Mouse (Mus musculus): ENCODE measurements around the gene Stra8.

Gene Stra8

GRCm38 (mm10) chr6:34902578-34902977 lies 17.4 kb upstream of the Stra8 start:
- DNase-seq (ENCODE audit: low read depth, low spot score): no peak

GRCm38 (mm10) chr6:34903441-34903840 lies 16.5 kb upstream of the Stra8 start:
- DNase-seq (ENCODE audit: low read depth, low spot score): no peak

GRCm38 (mm10) chr6:34903851-34904250 lies 16.1 kb upstream of the Stra8 start:
- DNase-seq (ENCODE audit: low read depth, low spot score): no peak

GRCm38 (mm10) chr6:34904361-34904760 lies 15.6 kb upstream of the Stra8 start:
- no peak for DNase-seq (ENCODE audit: low read depth, low spot score)

GRCm38 (mm10) chr6:34906125-34906524 lies 13.8 kb upstream of the Stra8 start:
- no peak for DNase-seq (ENCODE audit: low read depth, low spot score)

- DNase-seq (ENCODE audit: low read depth, low spot score): no peak
These were observed 13.3 kb upstream of the Stra8 start for GRCm38 (mm10) chr6:34906661-34907060.

- DNase-seq (ENCODE audit: low read depth, low spot score): no peak
These were observed 12.8 kb upstream of the Stra8 start for GRCm38 (mm10) chr6:34907121-34907614.

- DNase-seq (ENCODE audit: low read depth, low spot score): no peak
These were observed 12.2 kb upstream of the Stra8 start for GRCm38 (mm10) chr6:34907696-34908260.

GRCm38 (mm10) chr6:34909631-34910345 lies 10.2 kb upstream of the Stra8 start:
- no peak for DNase-seq (ENCODE audit: low read depth, low spot score)

- peak; percentile 71 for DNase-seq (ENCODE audit: low read depth, low spot score)
These were observed 9.4 kb upstream of the Stra8 start, which contains the start of gene Wdr91 for GRCm38 (mm10) chr6:34910371-34911219. TSS of gene Wdr91 (minus strand) at chr6:34910876.

GRCm38 (mm10) chr6:34913341-34914040 lies 6.5 kb upstream of the Stra8 start:
- DNase-seq (ENCODE audit: low read depth, low spot score): no peak

GRCm38 (mm10) chr6:34914462-34914861 lies 5.5 kb upstream of the Stra8 start:
- no peak for DNase-seq (ENCODE audit: low read depth, low spot score)

- no peak for DNase-seq (ENCODE audit: low read depth, low spot score)
These were observed 817 bp upstream of the Stra8 start for GRCm38 (mm10) chr6:34919146-34919545.

GRCm38 (mm10) chr6:34920631-34921030 lies 668 bp downstream of the Stra8 start:
- DNase-seq (ENCODE audit: low read depth, low spot score): no peak

- DNase-seq (ENCODE audit: low read depth, low spot score): peak; percentile 71
These were observed 2.0 kb downstream of the Stra8 start for GRCm38 (mm10) chr6:34921941-34922340.

GRCm38 (mm10) chr6:34927156-34927555 lies 7.2 kb downstream of the Stra8 start:
- DNase-seq (ENCODE audit: low read depth, low spot score): no peak

- DNase-seq (ENCODE audit: low read depth, low spot score): no peak
These were observed 7.6 kb downstream of the Stra8 start for GRCm38 (mm10) chr6:34927594-34927993.

- no peak for DNase-seq (ENCODE audit: low read depth, low spot score)
These were observed 12.7 kb downstream of the Stra8 start for GRCm38 (mm10) chr6:34932633-34933032.

GRCm38 (mm10) chr6:34936743-34937142 lies 16.8 kb downstream of the Stra8 start:
- DNase-seq (ENCODE audit: low read depth, low spot score): no peak

- DNase-seq (ENCODE audit: low read depth, low spot score): no peak
These were observed 18.4 kb downstream of the Stra8 start for GRCm38 (mm10) chr6:34938280-34938928.

- no peak for DNase-seq (ENCODE audit: low read depth, low spot score)
These were observed 19.0 kb downstream of the Stra8 start for GRCm38 (mm10) chr6:34938929-34939325.

Measured in WW6 (cell line).